Mouse (Mus musculus): ENCODE results near the gene Akap3. TPM values are rescaled to one million over a fixed set of nuclear protein-coding genes. Genes with fewer than 3 reads are reported as not detected.

Gene Akap3
- polyA plus RNA-seq, 1 experiment from 2014 or later, result 0.08 TPM

DNA sequence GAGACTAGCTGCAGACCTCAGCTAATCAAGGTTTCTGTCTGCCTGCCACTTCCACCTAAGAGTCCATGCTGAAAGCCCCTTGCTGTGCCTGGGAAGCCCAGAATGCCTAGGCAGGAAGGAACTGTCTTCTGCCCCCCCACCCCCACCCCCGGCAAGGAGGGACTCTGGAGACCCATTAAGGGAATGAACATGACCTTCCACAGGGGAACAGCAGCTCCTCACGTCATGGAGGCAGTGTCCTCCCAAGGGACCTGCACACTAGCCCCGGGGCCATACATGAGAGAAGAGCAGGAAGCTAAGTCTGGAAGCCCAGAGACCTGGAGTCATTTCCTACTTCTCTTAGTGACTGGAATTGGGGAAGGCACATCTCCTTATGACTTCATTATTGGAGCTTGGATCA, 55.0 kb downstream of the Akap3 start:
- Histone ChIP-seq H3K27me3 (no peaks in the 10 kb centered on the region), H3K27ac (no peak overlapping the region), H3K36me3 (no peaks in the 10 kb centered on the region), H3K4me2 (replicated peaks) (no peak overlapping the region), H3K4me1 (no peaks in the 10 kb centered on the region), H3K9ac (no peak overlapping the region), H3K9me3 (no peaks in the 10 kb centered on the region), H3K4me3 (no peak overlapping the region)
- ATAC-seq (ENCODE audit: insufficient number of reproducible peaks, insufficient read depth, low FRiP score, low TSS enrichment), result no peak
- 53% methylated on average over 3 of the region's 3 CpGs for WGBS

DNA sequence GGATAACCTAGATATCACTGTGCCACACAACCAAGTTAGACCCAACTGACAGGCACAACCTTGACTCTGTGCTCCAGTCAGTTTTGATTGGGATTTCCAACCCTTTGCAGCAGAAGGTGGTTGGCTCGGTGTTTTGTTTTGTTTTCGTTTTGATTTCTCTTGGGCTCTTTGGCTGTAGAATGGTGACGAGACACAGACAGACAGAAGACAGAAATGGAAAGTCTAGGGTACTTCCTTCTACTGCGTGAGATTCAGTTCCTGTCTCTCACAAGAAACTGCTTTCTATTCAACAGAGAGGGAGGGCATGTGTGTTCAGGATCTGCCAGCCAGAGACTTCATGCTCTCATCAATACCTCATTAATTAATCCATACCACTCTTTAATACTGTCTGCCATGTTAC, 57.8 kb downstream of the Akap3 start:
- no peaks in the 10 kb centered on the region for H3K27me3 ChIP-seq
- no peaks in the 10 kb centered on the region for H3K36me3 ChIP-seq
- H3K27ac ChIP-seq, result no peak overlapping the region
- WGBS, result 73% methylated on average over 4 of the region's 4 CpGs
- H3K4me2 ChIP-seq (replicated peaks), result no peak overlapping the region
- no peak overlapping the region for H3K4me3 ChIP-seq
- H3K9me3 ChIP-seq, result no peaks in the 10 kb centered on the region
- no peak overlapping the region for H3K9ac ChIP-seq
- no peak for ATAC-seq (ENCODE audit: insufficient number of reproducible peaks, insufficient read depth, low FRiP score, low TSS enrichment)
- no peaks in the 10 kb centered on the region for H3K4me1 ChIP-seq

GRCm38 (mm10) chr6:126914928-126915327, 62.0 kb downstream of the Akap3 start:
- 76% methylated on average over 5 of the region's 5 CpGs for WGBS
- Histone ChIP-seq H3K27me3 (no peaks in the 10 kb centered on the region), H3K9ac (no peak overlapping the region), H3K4me3 (no peak overlapping the region), H3K27ac (no peak overlapping the region), H3K4me2 (replicated peaks) (no peak overlapping the region), H3K4me1 (no peaks in the 10 kb centered on the region), H3K36me3 (no peaks in the 10 kb centered on the region), H3K9me3 (no peaks in the 10 kb centered on the region)
- ATAC-seq (ENCODE audit: insufficient number of reproducible peaks, insufficient read depth, low FRiP score, low TSS enrichment), result no peak

DNA sequence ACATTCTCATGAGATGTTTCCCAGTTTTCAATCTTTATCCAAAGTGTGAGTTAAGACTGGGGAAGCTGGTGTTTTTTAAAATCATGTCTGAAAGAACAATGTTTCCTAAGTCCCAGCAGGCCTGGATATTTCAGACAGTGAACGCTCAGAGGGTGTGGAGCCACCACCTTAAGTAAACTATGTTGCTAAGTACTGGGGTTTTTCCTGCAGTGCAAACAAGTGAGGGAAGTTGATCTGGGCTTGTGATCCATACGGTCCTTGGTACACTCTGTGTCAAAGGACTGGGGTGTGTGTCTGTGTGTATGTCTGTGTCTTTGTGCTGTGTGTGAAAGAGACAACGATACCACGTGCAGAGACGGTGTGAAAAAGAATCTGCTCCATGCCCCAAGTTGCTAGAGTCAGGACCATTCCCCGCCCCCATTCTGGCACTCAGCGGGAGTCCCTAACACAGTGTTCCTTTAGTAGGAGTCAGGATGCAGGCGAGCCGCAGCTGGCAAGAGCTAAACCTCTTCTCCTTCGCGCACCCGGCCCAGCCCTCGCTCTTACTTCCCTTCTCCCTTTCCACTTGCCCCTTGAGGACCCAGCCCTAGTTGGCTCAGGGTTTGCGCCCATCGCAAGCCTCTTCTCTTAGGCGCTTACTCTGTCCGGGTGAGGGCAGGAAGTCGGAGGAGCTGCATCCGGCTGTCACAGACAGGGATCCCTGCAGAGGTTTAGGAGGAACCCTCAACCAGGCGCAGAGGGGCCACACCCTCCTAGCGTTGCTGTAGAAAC, 68.4 kb downstream of the Akap3 start, which contains the start of gene Dyrk4:
TSS of gene Dyrk4 (minus strand) at position 729 of the 771 bp plus-strand sequence.
- no peaks in the 10 kb centered on the region for H3K9me3 ChIP-seq
- WGBS, result 14% methylated on average over 21 of the region's 21 CpGs
- no peak for ATAC-seq (ENCODE audit: insufficient number of reproducible peaks, insufficient read depth, low FRiP score, low TSS enrichment)
- H3K36me3 ChIP-seq, result peaks cover 36% of the 10 kb centered on the region
- H3K4me2 ChIP-seq (replicated peaks), result peak within 1 kb of the TSS; percentile 35
- no peaks in the 10 kb centered on the region for H3K4me1 ChIP-seq
- no peak within 1 kb of the TSS for H3K9ac ChIP-seq
- H3K4me3 ChIP-seq, result no peak within 1 kb of the TSS
- no peak within 1 kb of the TSS for H3K27ac ChIP-seq
- no peaks in the 10 kb centered on the region for H3K27me3 ChIP-seq

Other genes starting within 250 kb of the Akap3 start
- 2.6 and 2.7 TPM in 2 replicates for gene Kcna1, start 206.7 kb upstream of the Akap3 start, polyA plus RNA-seq (2016; fragmentation: Nextera tagmentation; extraction: Ambion mirVana)
- gene Kcna6, start 112.4 kb upstream of the Akap3 start, polyA plus RNA-seq (2016; fragmentation: Nextera tagmentation; extraction: Ambion mirVana), result 12.4 and 14.4 TPM in 2 replicates
- gene Ndufa9, start 4.0 kb upstream of the Akap3 start, polyA plus RNA-seq (2016; fragmentation: Nextera tagmentation; extraction: Ambion mirVana), result 172 and 179 TPM in 2 replicates
- gene Dyrk4, start 68.7 kb downstream of the Akap3 start, polyA plus RNA-seq (2016; fragmentation: Nextera tagmentation; extraction: Ambion mirVana), result 0.14 and 0.33 TPM in 2 replicates
- gene Rad51ap1, start 86.5 kb downstream of the Akap3 start, polyA plus RNA-seq (2016; fragmentation: Nextera tagmentation; extraction: Ambion mirVana), result 58.0 and 66.0 TPM in 2 replicates
- 15.5 and 16.0 TPM in 2 replicates for gene D6Wsu163e, start 86.9 kb downstream of the Akap3 start, polyA plus RNA-seq (2016; fragmentation: Nextera tagmentation; extraction: Ambion mirVana)
- gene Fgf6, start 162.5 kb downstream of the Akap3 start, polyA plus RNA-seq (2016; fragmentation: Nextera tagmentation; extraction: Ambion mirVana), result 0.24 and 0.29 TPM in 2 replicates
- 0.09 and 0.20 TPM in 2 replicates for gene Fgf23, start 219.8 kb downstream of the Akap3 start, polyA plus RNA-seq (2016; fragmentation: Nextera tagmentation; extraction: Ambion mirVana)